In the genomic region with DNA sequence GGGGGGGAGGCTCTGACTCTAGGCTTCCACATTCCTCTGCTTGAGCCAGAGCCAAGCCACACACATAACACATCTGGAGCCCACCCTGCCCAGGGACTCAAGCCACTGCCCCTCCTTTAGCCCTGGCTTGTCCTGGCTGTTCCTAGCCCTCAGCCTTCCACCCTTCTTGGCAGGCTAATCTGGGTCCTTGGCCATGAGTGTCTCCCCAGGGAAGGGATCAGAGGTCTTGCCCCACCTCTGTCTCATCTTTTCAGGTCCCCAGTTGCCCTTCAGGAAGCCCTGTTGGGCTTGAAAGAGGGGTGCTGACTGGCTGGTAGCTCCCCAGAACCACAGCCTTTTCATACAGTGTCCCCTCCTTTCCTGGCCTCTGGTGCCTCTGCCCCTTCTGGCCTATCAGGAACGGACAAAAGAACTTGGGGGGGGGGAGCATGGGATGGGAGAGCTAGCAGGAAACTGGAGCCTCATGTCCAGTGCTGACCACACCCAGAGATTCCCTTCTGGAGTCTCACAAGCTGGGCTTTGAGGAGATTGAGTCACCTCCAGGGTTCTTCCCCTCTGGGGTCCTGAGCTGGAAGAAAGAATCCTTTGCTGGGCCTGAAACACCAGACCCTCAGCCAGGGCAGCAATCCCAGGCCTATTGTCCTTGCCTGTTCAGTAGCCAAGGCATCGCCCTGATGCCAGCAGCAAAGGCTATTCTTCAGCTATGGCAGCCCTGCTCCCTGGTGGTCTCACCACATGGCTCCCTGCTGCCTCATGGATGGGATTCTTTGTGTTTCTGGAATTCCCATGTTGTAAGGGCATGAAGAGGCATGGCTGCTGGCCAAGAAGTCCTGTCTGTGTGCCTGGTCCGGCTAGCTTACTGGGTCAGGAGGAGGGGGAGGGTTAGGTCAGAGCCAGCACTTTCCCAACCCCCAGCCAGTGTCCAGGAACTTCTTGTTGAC, we compare ENCODE assay signal across 9 mouse cellular contexts. TPM values are rescaled to one million over a fixed set of nuclear protein-coding genes. Genes with fewer than 3 reads are reported as not detected.
DNase-seq lines count a peak whose midpoint lies in the region; ATAC-seq and TF ChIP-seq lines count a peak whose summit lies in the region.
"Had no signal": no experiment of that assay in that cellular context is flagged by ENCODE, and none has a peak within 500 bp of the region (broad histone marks: within the 10 kb centered on the region; RNA-seq: fewer than 3 reads in every experiment).

No protein-coding gene starts in this region.

- DNase-seq in cerebellum, adult 11 months = no peak
- peak; percentile 37 for DNase-seq in midbrain, embryonic 14.5 days
- no peak for DNase-seq in midbrain, embryonic 10.5 days (ENCODE audit: low spot score)
- peak; percentile 72 for DNase-seq in gastrocnemius, postnatal 14 days
- DNase-seq in layer of hippocampus, adult 2 months (ENCODE audit: low spot score in 2 of 2) = peak; percentile 52 to 54
- no peak for DNase-seq in spleen, postnatal 4 days (ENCODE audit: low spot score in 2 of 2)
- no peak for DNase-seq in ovary, postnatal 10 days (ENCODE audit: low spot score)

- 17% methylated on average over 3 of the region's 3 CpGs for WGBS in midbrain, embryonic 14.5 days
- 31% methylated on average over 3 of the region's 3 CpGs for WGBS in midbrain, embryonic 10.5 days

- intact Hi-C loops in gastrocnemius, postnatal 14 days (cut with DNase I; ENCODE audit: low total_unique reads) = no loop called here

- H3K27me3 ChIP-seq in midbrain, embryonic 14.5 days (ENCODE audit: control insufficient read depth, insufficient read depth, low read length) = peaks cover 48% of the 10 kb centered on the region
- peaks cover 59% of the 10 kb centered on the region for H3K27me3 ChIP-seq in midbrain, embryonic 10.5 days (ENCODE audit: low read depth, poor library complexity, severe bottlenecking)

- no peak overlapping the region for H3K4me3 ChIP-seq in midbrain, embryonic 14.5 days (replicated peaks; ENCODE audit: low read depth, low read length)
- no peak overlapping the region for H3K4me3 ChIP-seq in midbrain, embryonic 10.5 days
- H3K4me3 ChIP-seq in layer of hippocampus, adult 2 months = no peak overlapping the region

- no peak overlapping the region for H3K27ac ChIP-seq in midbrain, embryonic 14.5 days (replicated peaks; ENCODE audit: low read depth, low read length)
- H3K27ac ChIP-seq in midbrain, embryonic 10.5 days (replicated peaks) = no peak overlapping the region
- peak overlapping the region; percentile 77 for H3K27ac ChIP-seq in layer of hippocampus, adult 2 months

- TF ChIP-seq CTCF in layer of hippocampus, adult 2 months (conservative IDR thresholded peaks at IDR 0.05) = no peak

- H3K4me1 ChIP-seq in midbrain, embryonic 14.5 days (ENCODE audit: control insufficient read depth, insufficient read depth, low read length) = no peaks in the 10 kb centered on the region
- H3K4me1 ChIP-seq in midbrain, embryonic 10.5 days = peaks cover 20% of the 10 kb centered on the region

- no peak overlapping the region for H3K9ac ChIP-seq in midbrain, embryonic 14.5 days (replicated peaks; ENCODE audit: low read length)

- no peaks in the 10 kb centered on the region for H3K9me3 ChIP-seq in midbrain, embryonic 14.5 days (ENCODE audit: control insufficient read depth, low read length)
- H3K9me3 ChIP-seq in midbrain, embryonic 10.5 days (replicated peaks) = no peaks in the 10 kb centered on the region

- H3K4me2 ChIP-seq in midbrain, embryonic 14.5 days (ENCODE audit: low read length) = no peak overlapping the region

- no peaks in the 10 kb centered on the region for H3K36me3 ChIP-seq in midbrain, embryonic 14.5 days (ENCODE audit: control insufficient read depth, insufficient read depth, low read length)
- H3K36me3 ChIP-seq in midbrain, embryonic 10.5 days = no peaks in the 10 kb centered on the region

- ATAC-seq in cerebellum, adult (ENCODE audit: insufficient number of reproducible peaks, low FRiP score, low TSS enrichment) = 0 out of 2 replicates have a peak, but pooled peaks have one; percentile 3
- peak; percentile 8; the same call in 1 of the 2 replicates for ATAC-seq in midbrain, embryonic 14.5 days (ENCODE audit: low FRiP score, low TSS enrichment)

RNA-seq across cellular contexts. Expression of a gene that starts 1.1 kb away (rescaled TPM):
- 2.0 and 2.1 TPM in 2 replicates for polyA plus RNA-seq in midbrain, embryonic 14.5 days (2014; fragmentation: Nextera tagmentation; extraction: Ambion mirVana)
- polyA plus RNA-seq in midbrain, embryonic 10.5 days (2016; fragmentation: Nextera tagmentation; extraction: Ambion mirVana) = 0.26 TPM in 1 of 2 replicates, not detected in the other
- 10 to 100 TPM; 19.0 to 25.2 TPM for total RNA-seq in gastrocnemius, postnatal 14 days (2021)
- total RNA-seq in layer of hippocampus, adult 2 months (2021) = 10 to 100 TPM; 14.6 to 16.6 TPM
- polyA plus RNA-seq: C2C12 had no signal

RNA-seq across cellular contexts. Expression of a gene that starts 4.6 kb away (rescaled TPM):
- 374 and 422 TPM in 2 replicates for polyA plus RNA-seq in midbrain, embryonic 14.5 days (2014; fragmentation: Nextera tagmentation; extraction: Ambion mirVana)
- 80.6 and 125 TPM in 2 replicates for polyA plus RNA-seq in midbrain, embryonic 10.5 days (2016; fragmentation: Nextera tagmentation; extraction: Ambion mirVana)
- 10 to 100 TPM; 24.0 to 28.1 TPM for total RNA-seq in gastrocnemius, postnatal 14 days (2021)
- 100 to 1,000 TPM; 429 to 433 TPM for total RNA-seq in layer of hippocampus, adult 2 months (2021)

RNA-seq across cellular contexts. Expression of a gene that starts 22.4 kb away (rescaled TPM):
- 13.0 and 15.4 TPM in 2 replicates for polyA plus RNA-seq in midbrain, embryonic 14.5 days (2014; fragmentation: Nextera tagmentation; extraction: Ambion mirVana)
- 73.4 and 86.4 TPM in 2 replicates for polyA plus RNA-seq in midbrain, embryonic 10.5 days (2016; fragmentation: Nextera tagmentation; extraction: Ambion mirVana)
- total RNA-seq in gastrocnemius, postnatal 14 days (2021) = 1 to 10 TPM; 1.2 to 1.6 TPM
- 1 to 10 TPM; 3.0 to 4.0 TPM for total RNA-seq in layer of hippocampus, adult 2 months (2021)

RNA-seq across cellular contexts. Expression of a gene that starts 28.5 kb away (rescaled TPM):
- 0.17 and 0.26 TPM in 2 replicates for polyA plus RNA-seq in midbrain, embryonic 14.5 days (2014; fragmentation: Nextera tagmentation; extraction: Ambion mirVana)
- not detected in 2 replicates for polyA plus RNA-seq in midbrain, embryonic 10.5 days (2016; fragmentation: Nextera tagmentation; extraction: Ambion mirVana)
- not detected for total RNA-seq in gastrocnemius, postnatal 14 days (2021)
- under 1 TPM in 1 of 2 experiments, not detected in 1; 0.37 TPM for total RNA-seq in layer of hippocampus, adult 2 months (2021)

RNA-seq across cellular contexts. Expression of a gene that starts 29.1 kb away (rescaled TPM):
- polyA plus RNA-seq in midbrain, embryonic 14.5 days (2014; fragmentation: Nextera tagmentation; extraction: Ambion mirVana) = 2.6 and 5.3 TPM in 2 replicates
- polyA plus RNA-seq in midbrain, embryonic 10.5 days (2016; fragmentation: Nextera tagmentation; extraction: Ambion mirVana) = 6.0 and 8.4 TPM in 2 replicates
- 1 to 10 TPM; 5.2 to 5.8 TPM for total RNA-seq in gastrocnemius, postnatal 14 days (2021)
- total RNA-seq in layer of hippocampus, adult 2 months (2021) = 10 to 100 TPM; 14.6 to 19.8 TPM

Comparison
In these comparisons a context has a peak if more than half of its experiments do, and no peak if none do; other contexts are left out.
1. DNase-seq: peak in midbrain, embryonic 14.5 days (single experiment), gastrocnemius, postnatal 14 days (single experiment) and layer of hippocampus, adult 2 months (2 of 2); none in cerebellum, adult 11 months (single experiment), midbrain, embryonic 10.5 days (single experiment), spleen, postnatal 4 days (0 of 2) and ovary, postnatal 10 days (single experiment).
2. RNA of a gene that starts 4.6 kb away (total RNA-seq): 429 to 433 TPM in layer of hippocampus, adult 2 months; 24.0 to 28.1 TPM in gastrocnemius, postnatal 14 days; every median in the first group is over 10 times any median in the second.